Mouse (Mus musculus): ENCODE data around the gene Tgif2. TPM values are rescaled to one million over a fixed set of nuclear protein-coding genes. Genes with fewer than 3 reads are reported as not detected.
A peak's percentile ranks its signal among the peaks of the same experiment; 100 is the strongest.

Gene Tgif2
- total and polyA plus RNA-seq, 3 experiments = 16.9 to 43.3 TPM; not detected in 1

DNA sequence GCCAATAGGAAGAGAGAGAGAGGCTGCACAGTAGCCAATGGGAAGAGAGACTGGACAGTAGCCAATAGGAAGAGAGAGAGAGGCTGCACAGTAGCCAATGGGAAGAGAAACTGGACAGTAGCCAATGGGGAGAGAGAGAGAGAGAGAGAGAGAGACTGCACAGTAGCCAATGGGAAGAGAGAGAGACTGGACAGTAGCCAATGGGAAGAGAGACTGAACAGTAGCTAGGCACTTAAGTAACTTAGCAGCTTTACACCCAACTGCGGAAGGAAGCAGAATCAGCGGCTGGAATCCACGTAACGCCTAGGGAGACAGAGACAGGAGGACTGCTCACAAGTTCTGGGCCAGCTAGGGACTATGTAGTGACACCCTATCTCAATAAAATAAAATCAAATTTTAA lies 35.2 kb upstream of the Tgif2 start:
- TF ChIP-seq POLR2A (IDR thresholded peaks at IDR 0.05; ENCODE audit: control insufficient read depth in 1 of 2, insufficient read depth in 1 of 2, low read depth in 1 of 2, low read length in 2 of 2, poor library complexity in 1 of 2) (peak; percentile 35 to 87; a peak in 3 of 4 replicates), ZMIZ1 (IDR thresholded peaks at IDR 0.05; ENCODE audit: low read depth, low read length) (peak; percentile 51; the same call in 1 of the 2 replicates), TBP (IDR thresholded peaks at IDR 0.05; ENCODE audit: low read depth, low read length) (peak; percentile 93), RCOR1 (IDR thresholded peaks at IDR 0.05; ENCODE audit: low read depth, low read length) (no peak), CHD2 (IDR thresholded peaks at IDR 0.05; ENCODE audit: low read length) (peak; percentile 69), SMC3 (IDR thresholded peaks at IDR 0.05; ENCODE audit: low read depth, low read length) (no peak), USF2 (IDR thresholded peaks at IDR 0.05; ENCODE audit: borderline replicate concordance in 1 of 2, insufficient read depth in 1 of 2, low read depth in 1 of 2, low read length in 2 of 2) (no peak), ETS1 (IDR thresholded peaks at IDR 0.05; ENCODE audit: low read depth, low read length) (0 out of 2 replicates have a peak, but pooled peaks have one; percentile 5), NELFE (IDR thresholded peaks at IDR 0.05; ENCODE audit: low read depth, low read length) (peak; percentile 63), ELF1 (IDR thresholded peaks at IDR 0.05; ENCODE audit: low read depth, low read length) (peak; percentile 40; the same call in 1 of the 2 replicates)
- Histone ChIP-seq H3K79me2 (ENCODE audit: control insufficient read depth, insufficient read depth, low read length, poor library complexity) (no peaks in the 10 kb centered on the region), H3K4me3 (ENCODE audit: control insufficient read depth in 1 of 2, insufficient read depth in 1 of 2, low read depth in 2 of 2, low read length in 2 of 2) (peak overlapping the region; percentile 29 to 60), H3K27me3 (ENCODE audit: control insufficient read depth in 1 of 2, insufficient read depth in 2 of 2, low read length in 2 of 2) (no peaks in the 10 kb centered on the region), H3K4me1 (ENCODE audit: control insufficient read depth in 1 of 2, insufficient read depth in 2 of 2, low read length in 2 of 2) (peaks cover 11 to 23% of the 10 kb centered on the region in 2 experiments), H3K36me3 (ENCODE audit: control insufficient read depth in 1 of 2, insufficient read depth in 2 of 2, low read length in 2 of 2) (peaks cover 0 to 16% of the 10 kb centered on the region in 2 experiments; a peak in 2 of 4 replicates), H3K9me3 (replicated peaks; ENCODE audit: insufficient read depth, low read length) (no peaks in the 10 kb centered on the region), H3K9ac (ENCODE audit: control insufficient read depth, low read depth, low read length, poor library complexity, severe bottlenecking) (peak overlapping the region; percentile 75), H3K27ac (ENCODE audit: control insufficient read depth, low read depth, low read length) (peak overlapping the region; percentile 88)
- peak; percentile 97 for DNase-seq (ENCODE audit: low read depth, low spot score)

DNA sequence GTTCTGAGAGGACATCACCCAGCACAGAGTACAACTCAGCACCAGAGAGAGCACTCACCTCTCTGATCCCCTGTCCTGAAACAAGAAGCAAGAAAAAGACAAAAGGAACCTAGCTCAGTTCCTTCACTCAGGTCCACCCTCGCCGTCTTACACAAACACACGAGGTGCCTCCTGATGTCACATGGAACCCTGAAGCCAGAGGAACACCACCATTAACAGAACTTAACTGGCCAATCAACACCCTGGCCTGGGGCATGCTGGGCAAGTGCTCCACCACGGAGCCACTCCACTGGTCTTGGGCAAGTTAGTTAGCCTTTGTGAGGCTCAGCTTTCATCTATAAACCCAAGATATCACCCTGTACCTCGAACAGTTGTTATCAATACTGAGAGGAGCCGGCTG lies 32.9 kb upstream of the Tgif2 start:
- no peak overlapping the region for H3K27ac ChIP-seq (ENCODE audit: control insufficient read depth, low read depth, low read length)
- no peaks in the 10 kb centered on the region for H3K79me2 ChIP-seq (ENCODE audit: control insufficient read depth, insufficient read depth, low read length, poor library complexity)
- no peak for TF ChIP-seq MYB (IDR thresholded peaks at IDR 0.05; ENCODE audit: low read depth, low read length)
- TF ChIP-seq ELF1 (IDR thresholded peaks at IDR 0.05; ENCODE audit: low read depth, low read length) = no peak
- TF ChIP-seq SIN3A (IDR thresholded peaks at IDR 0.05; ENCODE audit: low read length) = no peak
- TF ChIP-seq MEF2A (IDR thresholded peaks at IDR 0.05; ENCODE audit: extremely low read depth, insufficient replicate concordance, low read depth, low read length, poor library complexity, severe bottlenecking) = no peak
- no peak for TF ChIP-seq E2F4 (IDR thresholded peaks at IDR 0.05; ENCODE audit: borderline replicate concordance, low read depth, low read length)
- TF ChIP-seq CHD2 (IDR thresholded peaks at IDR 0.05; ENCODE audit: low read length) = no peak
- TF ChIP-seq BHLHE40 (IDR thresholded peaks at IDR 0.05; ENCODE audit: borderline replicate concordance, low read depth, low read length) = no peak
- no peak for TF ChIP-seq UBTF (IDR thresholded peaks at IDR 0.05; ENCODE audit: borderline replicate concordance, insufficient read depth, low read depth, low read length)
- TF ChIP-seq NRF1 (IDR thresholded peaks at IDR 0.05; ENCODE audit: insufficient read depth, low read depth, low read length, poor library complexity, severe bottlenecking) = no peak
- no peak for TF ChIP-seq MAZ (IDR thresholded peaks at IDR 0.05; ENCODE audit: low read depth, low read length)
- no peak for TF ChIP-seq CHD1 (IDR thresholded peaks at IDR 0.05; ENCODE audit: low read depth, low read length)
- TF ChIP-seq TCF12 (IDR thresholded peaks at IDR 0.05; ENCODE audit: low read depth, low read length) = no peak
- TF ChIP-seq ZKSCAN1 (IDR thresholded peaks at IDR 0.05; ENCODE audit: low read depth, low read length) = no peak
- TF ChIP-seq MXI1 (IDR thresholded peaks at IDR 0.05; ENCODE audit: low read depth, low read length) = no peak
- TF ChIP-seq USF1 (IDR thresholded peaks at IDR 0.05; ENCODE audit: low read depth, low read length) = no peak
- no peak for TF ChIP-seq SMC3 (IDR thresholded peaks at IDR 0.05; ENCODE audit: low read depth, low read length)
- no peak for TF ChIP-seq GATA1 (IDR thresholded peaks at IDR 0.05; ENCODE audit: low read depth, low read length)
- TF ChIP-seq TAL1 (IDR thresholded peaks at IDR 0.05; ENCODE audit: low read length) = no peak
- no peak for TF ChIP-seq ZC3H11A (IDR thresholded peaks at IDR 0.05; ENCODE audit: low read depth, low read length)
- no peak for DNase-seq (ENCODE audit: low read depth, low spot score)
- no peaks in the 10 kb centered on the region for H3K27me3 ChIP-seq (ENCODE audit: control insufficient read depth in 1 of 2, insufficient read depth in 2 of 2, low read length in 2 of 2)
- H3K9ac ChIP-seq (ENCODE audit: control insufficient read depth, low read depth, low read length, poor library complexity, severe bottlenecking) = no peak overlapping the region
- H3K36me3 ChIP-seq (ENCODE audit: control insufficient read depth in 1 of 2, insufficient read depth in 2 of 2, low read length in 2 of 2) = peaks cover 0 to 16% of the 10 kb centered on the region in 2 experiments; a peak in 2 of 4 replicates
- H3K4me1 ChIP-seq (ENCODE audit: control insufficient read depth in 1 of 2, insufficient read depth in 2 of 2, low read length in 2 of 2) = peaks cover 11 to 23% of the 10 kb centered on the region in 2 experiments
- no peaks in the 10 kb centered on the region for H3K9me3 ChIP-seq (replicated peaks; ENCODE audit: insufficient read depth, low read length)
- no peak overlapping the region for H3K4me3 ChIP-seq (ENCODE audit: control insufficient read depth in 1 of 2, insufficient read depth in 1 of 2, low read depth in 2 of 2, low read length in 2 of 2)
